Mouse (Mus musculus): ENCODE measurements around the gene Snrpd3.
"Not testable (repeated sequence)": the region's sequence is repeated elsewhere in the genome, so short reads cannot be mapped to it uniquely, and the experiment has no call there.

Snrpd3 gene

DNA sequence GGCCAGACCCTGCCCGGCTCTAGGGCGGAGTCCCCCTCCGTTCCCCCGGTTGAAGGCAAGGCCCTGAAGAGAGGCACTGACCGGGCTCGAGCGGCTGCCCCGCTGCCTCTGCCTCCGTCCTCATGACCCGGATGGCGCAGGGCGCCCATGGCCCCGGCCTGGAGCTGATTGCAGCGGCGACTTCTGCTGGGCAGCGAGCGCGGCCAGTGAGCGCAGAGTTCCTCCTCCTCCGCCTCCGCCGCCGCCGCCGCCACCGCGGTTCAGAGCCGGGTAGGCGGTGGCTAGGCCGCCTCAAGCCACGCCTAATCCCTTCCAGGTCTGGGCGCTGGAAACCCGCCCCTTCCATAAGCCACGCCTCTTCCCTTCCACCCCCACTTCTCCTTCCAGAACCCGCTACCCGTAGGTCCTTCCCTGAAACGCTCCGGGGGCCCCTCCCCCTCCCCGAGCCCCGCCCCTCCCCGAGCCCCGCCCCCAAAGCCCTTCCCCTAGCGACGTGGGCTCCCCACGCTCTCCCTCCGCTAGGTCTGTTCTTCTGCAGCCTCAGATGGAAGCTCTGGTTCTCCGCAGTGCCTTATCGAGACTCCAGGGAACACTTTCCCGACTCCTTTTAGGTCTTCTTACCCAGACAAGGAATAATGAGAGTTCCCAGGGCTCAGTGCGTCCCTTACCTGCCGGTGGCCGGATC lies at the start of gene Snrpd3:
Gene Snrpd3, plus strand, starts transcription at position 479 of the 685 bp plus-strand sequence.
- peak; percentile 91 to 96 for DNase-seq

- DNase-seq = no peak
Measured at GRCm38 (mm10) chr10:75473411-75473810, 43.9 kb upstream of the Snrpd3 start.

- no peak for DNase-seq
Measured at GRCm38 (mm10) chr10:75474571-75474970, 42.8 kb upstream of the Snrpd3 start.

GRCm38 (mm10) chr10:75475139-75475850 lies 42.1 kb upstream of the Snrpd3 start:
- not testable (repeated sequence) for DNase-seq

- DNase-seq = no peak
Measured at GRCm38 (mm10) chr10:75477034-75477433, 40.3 kb upstream of the Snrpd3 start.

DNA sequence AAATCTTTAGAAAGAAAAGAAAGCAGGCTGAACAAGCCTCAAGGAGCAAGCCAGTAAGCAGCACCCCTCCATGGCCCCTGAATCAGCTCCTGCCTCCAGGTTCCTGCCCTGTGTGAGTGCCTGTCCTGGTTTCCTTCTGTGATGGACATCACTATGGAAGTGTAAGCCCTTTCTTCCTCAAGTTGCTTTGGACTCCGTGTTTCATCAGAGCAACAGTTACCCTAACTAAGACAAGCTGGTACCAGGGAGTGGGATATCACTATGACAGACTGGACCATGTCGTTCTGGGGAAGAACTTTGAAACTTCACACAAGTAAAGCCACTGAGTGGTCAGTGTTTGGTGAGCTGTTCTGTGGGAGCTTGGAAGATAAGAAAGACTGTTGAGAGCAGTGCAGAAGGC lies 37.4 kb upstream of the Snrpd3 start:
- DNase-seq = no peak

DNA sequence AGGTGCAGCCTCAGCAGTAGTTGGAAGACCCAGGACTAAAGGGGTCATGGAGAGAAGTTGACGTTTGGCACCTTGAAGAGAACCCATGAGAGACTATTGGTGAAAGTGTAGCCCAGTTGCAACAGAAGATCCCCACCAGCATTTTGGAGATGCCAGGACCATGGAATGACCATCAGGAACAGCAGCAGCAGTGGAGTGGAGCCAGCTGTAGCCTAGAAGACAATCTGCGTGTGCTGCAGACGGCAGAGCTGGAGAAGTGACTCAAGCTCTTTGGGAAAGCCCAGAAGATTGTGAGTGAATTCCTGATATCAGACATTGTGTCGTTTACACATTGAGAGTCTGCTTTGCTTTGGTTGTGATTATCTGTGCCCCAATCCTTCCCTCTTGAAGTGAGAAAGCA lies 35.6 kb upstream of the Snrpd3 start:
- no peak for DNase-seq

DNA sequence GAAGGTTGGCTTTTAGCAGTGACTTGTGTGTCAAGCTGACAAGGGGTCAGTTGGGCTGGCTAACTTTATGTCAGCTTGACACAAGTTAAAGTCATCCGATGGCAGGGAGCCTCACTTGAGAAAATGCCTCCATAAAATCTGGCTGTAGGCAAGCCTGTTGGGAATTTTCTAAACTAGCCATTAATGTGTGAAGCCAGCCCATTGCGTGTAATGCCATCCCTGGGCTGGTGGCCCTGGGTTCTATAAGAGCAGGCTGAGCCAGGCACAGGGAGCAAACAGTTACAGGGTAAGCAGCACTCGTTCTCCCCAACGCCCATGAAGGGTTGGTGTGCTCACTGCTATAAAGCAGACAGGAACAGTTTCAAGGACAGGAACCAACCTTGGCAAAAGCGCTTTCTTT lies 35.1 kb upstream of the Snrpd3 start:
- DNase-seq = no peak

DNA sequence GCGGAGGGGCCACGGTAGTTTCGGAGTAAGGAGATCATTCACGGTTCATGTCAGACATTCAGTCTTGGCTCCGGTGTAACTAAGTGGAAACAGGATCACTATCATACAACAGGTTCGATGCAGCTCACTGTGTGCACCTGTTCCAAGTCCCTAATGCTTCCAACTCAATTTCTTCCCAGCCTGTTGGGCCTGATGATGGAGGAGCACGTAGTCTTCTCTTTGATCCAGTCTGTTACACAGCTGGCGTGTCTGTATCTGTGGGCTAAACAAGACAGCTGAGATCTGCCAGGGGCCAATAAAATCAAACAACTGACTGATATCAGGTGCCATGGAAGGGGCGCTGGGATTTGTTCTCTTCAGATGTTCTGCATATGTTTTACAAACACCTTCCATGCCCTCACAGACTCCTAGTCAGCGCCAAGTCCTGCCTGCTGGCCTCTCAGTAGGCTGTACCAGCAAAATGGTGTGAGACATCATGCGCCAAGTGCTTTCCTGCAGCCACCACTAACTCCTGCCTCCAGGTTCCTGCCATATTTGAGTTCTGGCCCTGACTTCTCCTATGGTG lies 34.4 kb upstream of the Snrpd3 start:
- no peak for DNase-seq

DNA sequence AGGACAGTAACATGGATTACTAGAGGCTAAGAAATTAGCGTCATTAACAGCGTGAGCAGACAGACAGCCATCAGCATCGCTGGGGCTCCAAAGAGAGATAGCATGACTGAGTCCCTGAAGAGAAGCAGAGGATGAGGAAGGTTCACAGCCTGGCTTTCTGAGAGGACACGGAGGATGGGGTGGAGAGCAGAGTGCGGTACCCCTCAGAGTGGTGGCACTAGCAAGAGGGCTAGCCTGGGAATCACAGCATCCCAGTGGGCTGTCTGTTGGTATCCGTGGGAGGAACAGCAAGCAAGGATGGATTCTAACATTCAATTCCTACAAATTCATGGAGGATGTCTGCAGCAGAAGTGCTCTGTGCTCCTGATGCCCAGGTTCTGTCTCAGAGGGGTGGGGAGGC lies 33.3 kb upstream of the Snrpd3 start:
- no peak for DNase-seq

DNA sequence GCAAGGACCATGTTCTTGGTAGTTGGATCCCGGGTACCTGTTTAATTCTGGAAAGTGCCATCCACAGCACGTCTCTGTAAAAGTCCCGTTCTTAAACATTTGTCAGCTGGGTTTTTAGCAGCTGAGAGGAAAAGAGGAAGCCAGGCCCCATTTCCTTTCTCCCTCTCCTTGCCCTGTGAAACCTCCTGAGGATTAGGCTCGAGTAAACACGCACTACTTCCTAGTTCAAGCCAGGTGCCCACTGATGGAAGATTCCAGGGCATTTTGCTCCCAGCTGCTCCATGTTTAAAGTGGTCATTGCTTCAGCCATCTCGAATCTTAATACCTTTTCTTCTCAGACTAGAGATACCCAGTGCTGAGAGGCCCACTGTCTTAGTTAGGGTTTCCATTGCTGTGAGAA lies 32.6 kb upstream of the Snrpd3 start:
- DNase-seq = no peak

DNA sequence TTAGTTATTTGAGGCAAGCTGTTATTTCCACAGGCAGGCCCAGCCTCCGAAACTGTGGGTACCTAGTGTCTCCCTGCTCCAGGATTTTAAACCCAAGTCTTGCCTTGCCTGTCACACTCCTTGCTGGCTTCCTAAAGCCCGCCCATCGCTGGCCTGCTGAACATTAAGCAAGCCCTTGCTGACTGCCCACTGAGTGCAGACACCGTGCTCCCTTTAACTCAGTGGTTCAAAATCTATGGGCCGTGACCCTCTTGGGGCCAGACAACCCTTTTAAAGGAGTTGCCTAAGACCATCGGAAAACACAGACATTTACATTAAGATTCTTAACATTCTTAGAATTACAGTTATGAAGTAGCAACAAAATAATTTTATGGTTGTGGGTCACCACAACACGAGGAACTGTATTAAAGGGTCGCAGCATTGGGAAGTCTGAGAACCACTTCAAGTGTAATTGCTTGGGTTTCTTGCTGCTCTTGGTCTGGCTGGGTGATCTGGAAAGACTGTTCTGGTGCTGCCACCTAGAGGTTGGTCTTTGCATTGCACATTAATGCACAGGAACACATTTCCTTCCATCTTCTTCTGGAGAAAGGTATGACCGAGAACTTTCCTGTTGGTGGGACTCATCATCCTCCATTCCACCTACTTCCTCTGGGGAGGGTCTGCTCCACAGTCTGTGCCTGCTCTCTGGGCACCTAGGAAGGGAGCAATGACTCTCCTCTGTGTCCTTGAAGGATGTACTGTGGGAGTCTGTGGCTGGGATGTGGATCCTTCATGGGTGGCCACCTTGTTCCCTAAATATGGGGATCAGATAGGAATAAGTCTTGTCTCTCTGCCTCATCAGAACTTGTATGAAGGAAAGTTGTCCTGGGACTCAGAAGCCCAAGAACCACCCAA lies 31.0 kb upstream of the Snrpd3 start:
- DNase-seq = peak; percentile 58 to 72

DNA sequence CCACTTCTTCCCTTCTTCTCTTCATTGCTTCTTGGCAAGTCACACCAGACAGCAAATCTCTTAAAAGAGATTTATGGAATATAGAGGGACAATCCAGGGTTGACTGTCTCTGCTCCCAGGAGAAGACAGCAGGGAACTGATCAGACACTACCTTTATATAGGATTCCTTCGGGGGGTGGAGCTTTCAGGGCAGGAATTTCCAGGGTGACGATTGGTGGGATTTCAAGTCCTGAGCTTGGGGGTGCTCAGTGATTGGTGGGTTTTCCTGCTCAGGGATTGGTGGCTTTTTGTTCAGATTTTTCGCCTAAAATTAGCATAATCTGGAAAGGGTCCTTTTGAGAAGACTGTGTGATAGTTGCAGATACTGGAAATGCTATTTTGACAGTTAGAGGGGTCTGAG lies 30.2 kb upstream of the Snrpd3 start:
- no peak for DNase-seq

DNA sequence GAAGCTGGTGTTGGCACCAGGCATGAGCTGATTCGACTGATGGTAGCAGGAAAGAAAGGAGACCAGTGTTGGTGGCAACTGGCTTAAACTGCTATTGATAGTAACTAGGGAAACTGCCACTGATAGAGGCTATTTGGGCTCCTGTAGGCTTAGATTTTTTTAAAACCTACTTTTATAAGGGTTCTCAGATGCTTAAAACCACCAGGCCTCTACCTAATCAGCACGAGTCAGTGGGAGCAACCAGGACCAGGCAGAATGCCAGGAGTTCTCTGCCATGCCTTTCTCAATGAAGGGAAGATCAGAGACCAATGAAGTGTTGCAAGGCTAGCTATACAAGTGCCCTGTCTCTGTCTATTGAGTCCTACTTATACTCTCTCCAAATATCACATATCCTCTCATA lies 27.8 kb upstream of the Snrpd3 start:
- no peak for DNase-seq

GRCm38 (mm10) chr10:75490731-75491130 lies 26.6 kb upstream of the Snrpd3 start:
- DNase-seq = no peak

- no peak for DNase-seq
Measured at GRCm38 (mm10) chr10:75491234-75491935, 26.0 kb upstream of the Snrpd3 start.

- DNase-seq = no peak
Measured at GRCm38 (mm10) chr10:75491936-75492262, 25.5 kb upstream of the Snrpd3 start.

- DNase-seq = no peak
Measured at GRCm38 (mm10) chr10:75495304-75495703, 22.0 kb upstream of the Snrpd3 start.

GRCm38 (mm10) chr10:75495921-75496320 lies 21.4 kb upstream of the Snrpd3 start:
- no peak for DNase-seq

DNA sequence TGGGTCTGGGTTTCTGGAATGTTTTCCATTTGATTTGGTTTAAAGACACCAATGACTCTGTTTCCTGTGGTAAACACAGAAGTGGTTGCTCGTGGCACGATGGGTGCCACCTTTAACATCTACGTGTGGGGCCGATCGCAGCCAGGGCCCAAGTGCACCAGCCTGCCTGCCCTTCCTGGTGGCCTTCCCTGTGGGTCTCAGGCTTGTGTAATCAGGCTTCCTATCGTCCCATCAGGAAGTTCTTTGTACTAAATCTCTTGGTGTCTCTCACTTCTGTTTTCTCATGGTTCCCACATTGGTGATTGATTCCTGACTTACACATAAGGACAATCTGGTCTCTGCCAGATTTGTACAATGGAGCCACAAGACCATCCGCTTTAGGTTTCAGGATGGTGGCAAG lies 18.1 kb upstream of the Snrpd3 start:
- DNase-seq = not testable (repeated sequence)

DNA sequence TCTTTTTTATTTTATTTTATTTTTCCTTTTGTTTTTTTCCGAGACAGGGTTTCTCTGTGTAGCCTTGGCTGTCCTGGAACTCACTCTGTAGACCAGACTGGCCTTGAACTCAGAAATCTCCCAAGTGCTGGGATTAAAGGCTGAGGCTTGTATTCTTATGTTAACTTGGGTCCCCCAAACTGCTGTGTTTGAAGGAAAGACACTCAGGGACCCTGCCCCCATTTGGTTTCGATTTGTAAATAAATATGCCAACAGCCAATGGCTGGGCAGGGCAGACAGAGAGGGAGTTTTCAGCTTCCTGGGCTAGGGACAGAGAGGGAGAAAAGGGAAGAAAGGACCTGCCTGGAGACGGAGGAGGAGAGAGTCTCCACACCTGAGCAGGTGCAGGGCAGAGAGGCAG lies 17.6 kb upstream of the Snrpd3 start:
- DNase-seq = no peak

DNA sequence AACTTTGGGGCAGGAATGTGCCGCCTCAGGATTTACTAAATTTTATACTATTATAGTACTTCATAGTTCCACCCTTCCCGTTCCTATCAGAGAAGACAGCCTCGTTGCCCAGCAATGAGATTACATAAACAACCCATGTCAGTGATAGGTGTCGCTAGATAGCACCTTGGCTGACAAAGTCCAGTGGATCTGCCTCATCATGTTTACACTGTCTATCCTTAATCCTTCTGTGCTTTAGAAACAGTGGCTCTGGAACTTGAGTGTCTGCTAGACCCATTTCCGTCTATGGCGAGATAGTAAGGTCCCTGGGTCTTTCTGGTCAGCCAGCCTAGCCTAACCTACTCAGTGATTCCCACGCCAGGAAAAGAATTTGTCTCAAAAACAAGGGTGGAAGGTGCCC lies 17.0 kb upstream of the Snrpd3 start:
- no peak for DNase-seq

DNA sequence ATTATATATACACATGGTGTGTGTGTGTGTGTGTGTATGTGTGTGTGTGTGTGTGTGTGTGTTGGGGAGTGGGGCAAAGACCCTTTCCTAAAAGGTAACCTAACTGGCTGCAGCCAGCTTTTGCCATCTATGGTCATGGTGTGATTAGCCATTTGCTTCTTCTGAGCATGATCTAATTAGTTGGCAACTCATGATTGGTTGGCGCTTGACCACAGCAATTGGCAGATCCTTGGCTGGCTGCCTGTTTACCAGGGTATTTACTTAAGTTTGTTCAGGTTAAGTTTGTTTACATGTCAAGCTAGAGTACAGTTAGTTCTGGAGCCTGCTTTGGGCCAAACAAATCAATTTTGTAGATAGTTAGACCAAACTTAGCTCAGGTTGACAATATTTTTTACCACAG lies 15.7 kb upstream of the Snrpd3 start:
- DNase-seq = no peak

Data from thymus, postnatal 36 days (tissue).